Mouse (Mus musculus) liver, postnatal 0 days (tissue): ENCODE data around the gene Cntn5. TPM values are rescaled to one million over a fixed set of nuclear protein-coding genes. Genes with fewer than 3 reads are reported as not detected.

Source experiments
- ATAC-seq: fragments of 200-750 bp; cut with Nextera tagmentation; 2 replicates; pipeline ENCODE4 v1.8.0; 2017; ENCODE audit warnings: mild to moderate bottlenecking, moderate library complexity
- DNase-seq: peaks from one replicate; pipeline ENCODE4 v3.0.0-alpha.2; 2016
- H3K27ac ChIP-seq: fragments of 300-500 bp; sonication (generic); 2 replicates; pipeline ENCODE4 v1.5.1; 2014; ENCODE audit warnings: antibody characterized with exemption, moderate library complexity, mild to moderate bottlenecking, low read depth
- H3K27me3 ChIP-seq: fragments of 300-500 bp; sonication (generic); 2 replicates; pipeline ENCODE4 v1.6.1; 2014; ENCODE audit warnings: low read length, control low read depth, mixed read lengths; ENCODE audit not compliant: insufficient read depth
- H3K36me3 ChIP-seq: fragments of 300-500 bp; sonication (generic); replicated peaks from 2 replicates; pipeline ENCODE4 v1.6.1; 2014; ENCODE audit warnings: mild to moderate bottlenecking, control low read depth, low read length, moderate library complexity, mixed read lengths; ENCODE audit not compliant: insufficient read depth
- H3K4me1 ChIP-seq: fragments of 300-500 bp; sonication (generic); 2 replicates; pipeline ENCODE4 v1.6.1; 2014; ENCODE audit warnings: antibody characterized with exemption, mild to moderate bottlenecking, control low read depth; ENCODE audit not compliant: insufficient read depth
- H3K4me2 ChIP-seq: fragments of 300-500 bp; sonication (generic); 2 replicates; pipeline ENCODE4 v1.6.1; 2014; ENCODE audit warnings: low read depth, mild to moderate bottlenecking, low read length, moderate library complexity, mixed read lengths
- H3K4me3 ChIP-seq: fragments of 300-500 bp; sonication (generic); 2 replicates; pipeline ENCODE4 v1.5.1; 2014; ENCODE audit warnings: low read depth, low read length
- H3K9ac ChIP-seq: fragments of 300-500 bp; sonication (generic); replicated peaks from 2 replicates; pipeline ENCODE4 v1.6.1; 2014; ENCODE audit warnings: mild to moderate bottlenecking, moderate library complexity
- H3K9me3 ChIP-seq: fragments of 300-500 bp; sonication (generic); 2 replicates; pipeline ENCODE4 v1.6.1; 2016; ENCODE audit warnings: mild to moderate bottlenecking, control low read depth, low read length, mixed read lengths
- CTCF ChIP-seq: sonication (generic); IDR thresholded peaks from 2 replicates; pipeline ENCODE4 v1.5.1; 2016; ENCODE audit warnings: antibody characterized with exemption, low read depth
- EP300 ChIP-seq: IDR thresholded peaks from 2 replicates; pipeline ENCODE4 v1.6.1; 2016; ENCODE audit warnings: antibody characterized with exemption, low read depth, mild to moderate bottlenecking
- WGBS: fragments of 180-500 bp; shearing (Covaris S2); extraction: QIAGEN DNeasy Blood & Tissue Kit; methylation state at CpG from one replicate; pipeline ENCODE4 v1.1.7; 2014; ENCODE audit not compliant: insufficient replicate concordance; 5-methylcytosine and 5-hydroxymethylcytosine counted together
- polyA plus RNA-seq: library from polyadenylated mRNA; unstranded; fragments of >200 nt; fragmentation: Nextera tagmentation; extraction: Ambion mirVana; gene quantifications from 2 replicates; pipeline ENCODE4 v1.2.1, GENCODE M21; 2015

Cntn5 gene
- polyA plus RNA-seq, 1 experiment from 2014 or later = not detected

- no peak overlapping the region for H3K9ac ChIP-seq
- no peak overlapping the region for H3K27ac ChIP-seq
- no peaks in the 10 kb centered on the region for H3K36me3 ChIP-seq
- H3K4me3 ChIP-seq = no peak overlapping the region
- DNase-seq (no peak), ATAC-seq (no peak)
- TF ChIP-seq CTCF = no peak
- no peak for TF ChIP-seq EP300
- no peaks in the 10 kb centered on the region for H3K4me1 ChIP-seq
- WGBS = 71% methylated on average over 9 of the region's 9 CpGs
- H3K9me3 ChIP-seq = no peaks in the 10 kb centered on the region
- H3K4me2 ChIP-seq = no peak overlapping the region
- no peaks in the 10 kb centered on the region for H3K27me3 ChIP-seq
Measured at GRCm38 (mm10) chr9:9781157-9781884, 1123.3 kb downstream of the Cntn5 start.

- H3K36me3 ChIP-seq = no peaks in the 10 kb centered on the region
- WGBS = 63% methylated on average over 3 of the region's 3 CpGs
- no peak for TF ChIP-seq CTCF
- TF ChIP-seq EP300 = no peak
- no peak overlapping the region for H3K27ac ChIP-seq
- no peaks in the 10 kb centered on the region for H3K4me1 ChIP-seq
- H3K27me3 ChIP-seq = no peaks in the 10 kb centered on the region
- no peaks in the 10 kb centered on the region for H3K9me3 ChIP-seq
- no peak overlapping the region for H3K4me3 ChIP-seq
- H3K9ac ChIP-seq = no peak overlapping the region
- DNase-seq (no peak), ATAC-seq (no peak)
- H3K4me2 ChIP-seq = no peak overlapping the region
Measured at GRCm38 (mm10) chr9:9779646-9780045, 1124.9 kb downstream of the Cntn5 start.

- Histone ChIP-seq H3K4me1 (no peaks in the 10 kb centered on the region), H3K36me3 (no peaks in the 10 kb centered on the region), H3K9ac (no peak overlapping the region), H3K9me3 (no peaks in the 10 kb centered on the region), H3K27ac (no peak overlapping the region), H3K4me2 (no peak overlapping the region), H3K27me3 (no peaks in the 10 kb centered on the region), H3K4me3 (no peak overlapping the region)
- no peak for DNase-seq
- 66% methylated on average over 2 of the region's 2 CpGs for WGBS
- TF ChIP-seq CTCF (no peak), EP300 (no peak)
- no peak for ATAC-seq
Measured at GRCm38 (mm10) chr9:9770777-9771176, 1133.8 kb downstream of the Cntn5 start.

DNA sequence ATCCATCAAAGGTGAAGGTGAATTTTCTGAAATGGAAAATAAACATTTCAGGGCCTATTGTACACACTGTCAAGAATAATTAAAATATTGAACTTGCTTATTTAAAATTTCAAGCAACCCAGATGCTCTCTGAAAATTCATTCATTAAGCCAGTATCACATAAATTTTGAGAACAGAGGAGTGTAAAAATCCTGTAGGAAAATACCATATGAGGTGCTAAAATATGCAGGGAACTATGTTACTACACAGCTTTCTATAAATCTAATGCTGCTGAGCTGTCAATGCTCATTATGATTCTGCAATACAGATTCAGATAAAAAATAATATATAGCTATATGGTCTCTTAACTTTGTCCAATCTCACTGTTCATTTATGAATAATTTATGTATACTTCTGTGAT lies 1134.9 kb downstream of the Cntn5 start:
- no peak overlapping the region for H3K4me2 ChIP-seq
- ATAC-seq = no peak
- no peaks in the 10 kb centered on the region for H3K36me3 ChIP-seq
- no peak overlapping the region for H3K9ac ChIP-seq
- TF ChIP-seq CTCF = no peak
- TF ChIP-seq EP300 = no peak
- no peaks in the 10 kb centered on the region for H3K9me3 ChIP-seq
- no peak overlapping the region for H3K27ac ChIP-seq
- H3K4me1 ChIP-seq = no peaks in the 10 kb centered on the region
- no peak overlapping the region for H3K4me3 ChIP-seq
- H3K27me3 ChIP-seq = no peaks in the 10 kb centered on the region
- no peak for DNase-seq

- Histone ChIP-seq H3K4me2 (no peak overlapping the region), H3K4me3 (no peak overlapping the region), H3K4me1 (no peaks in the 10 kb centered on the region), H3K9me3 (no peaks in the 10 kb centered on the region), H3K27me3 (no peaks in the 10 kb centered on the region), H3K9ac (no peak overlapping the region), H3K27ac (no peak overlapping the region), H3K36me3 (no peaks in the 10 kb centered on the region)
- 51% methylated on average over 1 of the region's 1 CpGs for WGBS
- no peak for TF ChIP-seq CTCF
- TF ChIP-seq EP300 = no peak
- ATAC-seq (no peak), DNase-seq (no peak)
Measured at GRCm38 (mm10) chr9:9718145-9718544, 1186.4 kb downstream of the Cntn5 start.

GRCm38 (mm10) chr9:9708671-9709070 lies 1195.9 kb downstream of the Cntn5 start:
- Histone ChIP-seq H3K4me2 (no peak overlapping the region), H3K9me3 (no peaks in the 10 kb centered on the region), H3K9ac (no peak overlapping the region), H3K27me3 (no peaks in the 10 kb centered on the region), H3K4me1 (no peaks in the 10 kb centered on the region), H3K27ac (no peak overlapping the region), H3K4me3 (no peak overlapping the region), H3K36me3 (no peaks in the 10 kb centered on the region)
- DNase-seq = no peak
- no peak for ATAC-seq
- no peak for TF ChIP-seq CTCF
- no peak for TF ChIP-seq EP300
- WGBS = 84% methylated on average over 5 of the region's 5 CpGs

DNA sequence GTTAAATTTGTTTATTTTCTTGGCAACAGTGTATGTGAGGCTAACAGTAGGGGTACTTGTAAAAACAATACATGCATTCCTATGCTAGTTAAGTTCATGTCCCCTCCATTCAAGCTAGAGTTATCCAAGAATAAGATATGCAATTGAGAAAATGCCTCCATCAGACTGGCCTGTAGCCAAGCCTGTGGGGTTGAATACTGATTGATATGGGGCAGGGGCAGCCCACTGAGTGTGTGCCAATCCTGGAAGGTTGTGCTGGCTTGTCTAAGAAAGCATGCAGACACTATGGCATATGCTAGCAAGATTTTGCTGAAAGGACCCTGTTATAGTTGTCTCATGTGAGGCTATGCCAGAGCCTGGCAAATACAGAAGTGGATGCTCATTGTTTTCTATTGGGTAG lies 1196.8 kb downstream of the Cntn5 start:
- Histone ChIP-seq H3K36me3 (no peaks in the 10 kb centered on the region), H3K4me2 (no peak overlapping the region), H3K4me1 (no peaks in the 10 kb centered on the region), H3K27ac (no peak overlapping the region), H3K27me3 (no peaks in the 10 kb centered on the region), H3K4me3 (no peak overlapping the region), H3K9ac (no peak overlapping the region), H3K9me3 (no peaks in the 10 kb centered on the region)
- ATAC-seq = no peak
- no peak for DNase-seq
- TF ChIP-seq CTCF (no peak), EP300 (no peak)
